In the genomic region with DNA sequence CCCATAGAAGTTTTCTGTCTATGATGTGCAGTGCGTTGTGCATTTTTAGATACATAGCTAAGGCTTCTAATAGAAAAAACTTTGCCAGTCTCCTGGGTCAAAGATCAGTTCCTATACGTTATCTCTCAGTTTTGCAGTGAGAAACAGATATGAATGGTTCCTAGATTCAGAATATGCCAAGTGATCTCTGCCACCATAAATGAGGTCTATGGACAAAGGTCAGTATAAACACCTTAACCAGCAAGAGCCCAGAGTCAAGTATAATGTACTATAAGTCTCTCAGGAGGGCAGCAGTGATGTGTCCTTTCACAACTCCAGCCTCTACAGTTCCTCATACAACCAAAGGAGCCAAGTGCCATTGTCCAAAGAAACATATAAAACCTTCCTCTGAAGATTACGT, we compare ENCODE assay signal across 25 mouse cellular contexts. TPM values are rescaled to one million over a fixed set of nuclear protein-coding genes. Genes with fewer than 3 reads are reported as not detected.
"Had no signal": no experiment of that assay in that cellular context is flagged by ENCODE, and none has a peak within 500 bp of the region (broad histone marks: within the 10 kb centered on the region; RNA-seq: fewer than 3 reads in every experiment).

No protein-coding gene starts in this region.

- H3K9me3 ChIP-seq: midbrain, embryonic 10.5 days; midbrain, embryonic 12.5 days; neural tube, embryonic 13.5 days; neural tube, embryonic 15.5 days; stomach, embryonic 15.5 days had no signal

- H3K4me1 ChIP-seq: midbrain, embryonic 10.5 days; midbrain, embryonic 12.5 days; neural tube, embryonic 13.5 days; neural tube, embryonic 15.5 days; stomach, embryonic 15.5 days had no signal

- H3K36me3 ChIP-seq: midbrain, embryonic 10.5 days; midbrain, embryonic 12.5 days; neural tube, embryonic 13.5 days; neural tube, embryonic 15.5 days; stomach, embryonic 15.5 days had no signal

- H3K9ac ChIP-seq: lung, embryonic 14.5 days; midbrain, embryonic 12.5 days; neural tube, embryonic 13.5 days; neural tube, embryonic 15.5 days; stomach, embryonic 15.5 days had no signal

- H3K27me3 ChIP-seq: midbrain, embryonic 12.5 days; neural tube, embryonic 13.5 days; neural tube, embryonic 15.5 days; stomach, embryonic 15.5 days had no signal

- DNase-seq: lung, adult 18-20 months; lung, embryonic 14.5 days; lung, postnatal 10 days; lung, postnatal 4 days; midbrain, embryonic 14.5 days; retina, postnatal 1 day; right cerebral cortex, adult 18-20 months; right cerebral cortex, postnatal 25 days; right cerebral cortex, postnatal 4 days; thymus, adult 2 months; thymus, postnatal 25 days; thymus, postnatal 4 days had no signal

- ATAC-seq: midbrain, embryonic 16.5 days had no signal

- H3K27ac ChIP-seq: midbrain, embryonic 10.5 days; midbrain, embryonic 12.5 days; neural tube, embryonic 13.5 days; neural tube, embryonic 15.5 days; stomach, embryonic 15.5 days had no signal

- H3K4me3 ChIP-seq: midbrain, embryonic 10.5 days; midbrain, embryonic 12.5 days; myocyte; neural tube, embryonic 13.5 days; neural tube, embryonic 15.5 days; stomach, embryonic 15.5 days had no signal

- H3K4me2 ChIP-seq: lung, embryonic 14.5 days; midbrain, embryonic 12.5 days; neural tube, embryonic 13.5 days; neural tube, embryonic 15.5 days; stomach, embryonic 15.5 days had no signal

RNA-seq across cellular contexts. Expression of a gene that starts 1.2 kb away (rescaled TPM):
- total RNA-seq: megakaryocyte, adult 5-6 weeks; megakaryocyte-erythroid progenitor cell, adult 5-6 weeks had no signal
- polyA plus RNA-seq: midbrain, embryonic 10.5 days; midbrain, embryonic 12.5 days; midbrain, embryonic 14.5 days; midbrain, embryonic 16.5 days; neural tube, embryonic 11.5 days; neural tube, embryonic 13.5 days; neural tube, embryonic 15.5 days had no signal

RNA-seq across cellular contexts. Expression of a gene that starts 19.9 kb away (rescaled TPM):
- total RNA-seq: megakaryocyte, adult 5-6 weeks; megakaryocyte-erythroid progenitor cell, adult 5-6 weeks had no signal
- polyA plus RNA-seq: lung, embryonic 14.5 days; lung, embryonic 16.5 days; midbrain, embryonic 10.5 days; midbrain, embryonic 12.5 days; midbrain, embryonic 14.5 days; midbrain, embryonic 16.5 days; neural tube, embryonic 11.5 days; neural tube, embryonic 13.5 days; neural tube, embryonic 15.5 days; spleen, adult 2 months; testis, adult 2 months had no signal

RNA-seq across cellular contexts. Expression of a gene that starts 34.2 kb away (rescaled TPM):
- polyA plus RNA-seq: midbrain, embryonic 10.5 days; midbrain, embryonic 12.5 days; midbrain, embryonic 14.5 days; neural tube, embryonic 11.5 days; neural tube, embryonic 13.5 days had no signal
